Mouse (Mus musculus) heart, postnatal 0 days (tissue): ENCODE measurements at regions not wholly inside any gene's neighbourhood (a gene's known extent, or its start where the extent isn't known, plus 50 kb on each side); places are given as distances from the start of the nearest gene placed in this dataset.

Experiments
- CTCF ChIP-seq: IDR thresholded peaks from 2 replicates; pipeline ENCODE4 v1.5.1; 2016; ENCODE audit warnings: antibody characterized with exemption, control low read depth, low read depth
- EP300 ChIP-seq: IDR thresholded peaks from 2 replicates; pipeline ENCODE4 v1.6.1; 2016; ENCODE audit warnings: antibody characterized with exemption, low read depth

GRCm38 (mm10) chr14:105498155-105498906 lies 240.0 kb downstream of the Ndfip2 start:
- no peak for TF ChIP-seq CTCF
- peak; percentile 40; the same call in 1 of the 2 replicates for TF ChIP-seq EP300
